Mouse (Mus musculus): ENCODE measurements at regions not wholly inside any gene's neighbourhood (a gene's known extent, or its start where the extent isn't known, plus 50 kb on each side); places are given as distances from the start of the nearest gene placed in this dataset.

- TF ChIP-seq POLR2A (IDR thresholded peaks at IDR 0.05; ENCODE audit: extremely low read depth, insufficient read depth, low read length) (no peak), CTCF (IDR thresholded peaks at IDR 0.05; ENCODE audit: low read depth, low read length) (no peak)
These were observed 407.6 kb downstream of the 4930474N05Rik start for GRCm38 (mm10) chr14:36502076-36502994.

Data from liver, adult 2 months (tissue).